Mouse (Mus musculus) liver, postnatal 0 days (tissue): ENCODE results near the gene Atxn1.

Experiments
- CTCF ChIP-seq: sonication (generic); IDR thresholded peaks from 2 replicates; pipeline ENCODE4 v1.5.1; 2016; ENCODE audit warnings: antibody characterized with exemption, low read depth
- EP300 ChIP-seq: IDR thresholded peaks from 2 replicates; pipeline ENCODE4 v1.6.1; 2016; ENCODE audit warnings: antibody characterized with exemption, low read depth, mild to moderate bottlenecking

GRCm38 (mm10) chr13:45798248-45798647, 166.6 kb downstream of the Atxn1 start:
- TF ChIP-seq EP300 (no peak), CTCF (no peak)
